Mouse (Mus musculus): ENCODE results near the gene Calhm2.
"Not testable (repeated sequence)": the region's sequence is repeated elsewhere in the genome, so short reads cannot be mapped to it uniquely, and the experiment has no call there.

Calhm2 gene

DNA sequence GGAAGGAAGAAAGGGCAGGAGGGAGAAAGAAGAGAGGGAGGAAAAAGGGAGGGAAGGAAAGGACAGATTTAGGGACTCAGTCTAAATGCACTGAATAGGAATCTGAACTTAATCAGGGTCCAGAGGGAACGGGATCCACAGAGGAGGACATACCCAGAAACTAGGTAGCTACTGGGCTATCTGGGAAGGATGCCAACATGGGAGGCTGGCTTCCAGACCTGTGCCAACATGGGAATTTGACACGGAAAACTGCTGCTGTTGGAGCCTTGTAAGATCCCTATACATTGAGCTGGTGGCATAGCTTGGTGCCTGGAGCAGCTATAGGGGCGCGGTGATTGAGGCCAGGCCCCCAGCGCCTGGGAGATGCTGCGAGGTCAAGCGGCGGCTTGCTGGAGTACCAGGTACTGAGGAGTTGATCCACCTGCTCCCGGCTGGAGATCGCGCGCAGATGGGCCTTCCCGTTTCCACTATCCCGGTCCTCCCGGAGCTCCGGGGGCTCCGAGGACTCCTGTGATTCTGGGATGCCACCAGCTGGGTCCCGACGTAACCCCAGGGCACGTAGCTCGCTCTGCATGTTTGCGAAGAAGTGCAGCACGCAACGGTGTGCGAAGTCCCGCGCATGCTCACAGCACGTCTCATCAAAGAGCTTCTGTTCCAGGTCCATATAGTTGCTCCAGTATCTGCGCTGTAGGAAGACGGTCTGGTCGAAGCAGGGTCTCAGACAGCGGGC lies 13.4 kb upstream of the Calhm2 start:
- DNase-seq (ENCODE audit: extremely low read depth, low read depth), result no peak

DNA sequence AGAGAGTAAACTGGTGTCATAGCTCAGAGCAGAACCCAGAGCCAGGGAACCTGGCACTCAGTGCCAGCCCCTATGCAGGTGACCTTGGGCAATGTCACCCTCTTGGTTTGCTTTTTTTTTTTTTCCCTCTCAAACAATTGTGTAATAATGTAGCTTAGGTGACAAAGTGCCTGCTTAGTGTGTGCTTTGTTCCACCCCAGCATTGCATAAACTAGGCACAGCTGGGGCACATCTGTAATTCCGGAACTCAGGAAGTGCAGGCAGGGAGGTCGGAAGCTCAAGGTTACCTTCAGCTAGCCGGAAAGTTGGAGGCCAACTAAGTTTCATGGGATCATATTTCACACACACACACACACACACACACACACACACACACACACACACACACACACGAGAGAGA lies 11.8 kb upstream of the Calhm2 start:
- no peak for DNase-seq (ENCODE audit: extremely low read depth, low read depth)

- DNase-seq (ENCODE audit: extremely low read depth, low read depth), result no peak
These were observed 10.3 kb upstream of the Calhm2 start for GRCm38 (mm10) chr19:47148267-47148847.

- no peak for DNase-seq (ENCODE audit: extremely low read depth, low read depth)
These were observed 6.1 kb upstream of the Calhm2 start, which contains the start of gene Calhm1 for GRCm38 (mm10) chr19:47144154-47144553. Calhm1 (minus strand) TSS chr19:47144254.

GRCm38 (mm10) chr19:47142438-47142837 lies 4.3 kb upstream of the Calhm2 start:
- no peak for DNase-seq (ENCODE audit: extremely low read depth, low read depth)

DNA sequence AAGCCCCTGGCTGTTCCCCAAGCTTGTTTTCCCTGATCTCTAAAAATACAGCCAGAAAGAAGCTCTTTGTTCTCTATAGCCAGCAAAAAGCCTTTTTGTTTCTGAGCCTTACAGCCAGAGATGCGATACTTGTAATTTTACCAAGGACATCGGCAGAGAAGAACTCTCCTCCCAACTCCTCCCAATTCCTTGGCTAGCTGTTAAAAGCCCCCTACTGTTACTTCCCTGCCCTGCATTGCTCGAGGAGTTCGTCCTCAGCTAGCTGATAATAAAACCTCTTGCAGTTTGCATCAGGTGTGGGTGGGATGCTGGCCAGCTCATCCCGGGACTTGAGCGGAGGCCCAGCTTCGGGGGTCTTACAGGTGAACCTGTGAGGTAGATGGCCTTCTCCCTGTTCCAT lies 1.5 kb upstream of the Calhm2 start:
- DNase-seq (ENCODE audit: extremely low read depth, low read depth), result not testable (repeated sequence)

GRCm38 (mm10) chr19:47137051-47137581 lies 978 bp downstream of the Calhm2 start:
- DNase-seq (ENCODE audit: extremely low read depth, low read depth), result peak; percentile 94

DNA sequence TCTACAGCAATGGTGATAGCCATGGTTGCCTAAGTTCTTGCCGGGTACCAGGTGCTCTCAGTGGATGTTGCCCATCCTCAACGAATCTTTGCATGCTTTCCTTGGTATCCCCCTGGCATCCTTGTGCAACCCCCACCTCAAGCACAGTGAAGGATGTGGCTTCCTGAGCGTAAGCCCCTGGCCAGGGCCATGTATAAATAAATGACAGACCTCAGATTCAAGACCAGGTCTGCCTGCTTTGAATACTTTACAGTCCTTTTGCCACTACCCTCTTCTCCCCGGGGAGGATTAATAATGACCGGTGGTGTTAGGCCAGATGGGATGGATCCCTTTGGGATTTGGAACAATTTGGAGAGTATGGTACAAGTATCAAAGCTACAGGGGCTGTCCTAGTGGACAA lies 1.9 kb downstream of the Calhm2 start:
- DNase-seq (ENCODE audit: extremely low read depth, low read depth), result no peak

DNA sequence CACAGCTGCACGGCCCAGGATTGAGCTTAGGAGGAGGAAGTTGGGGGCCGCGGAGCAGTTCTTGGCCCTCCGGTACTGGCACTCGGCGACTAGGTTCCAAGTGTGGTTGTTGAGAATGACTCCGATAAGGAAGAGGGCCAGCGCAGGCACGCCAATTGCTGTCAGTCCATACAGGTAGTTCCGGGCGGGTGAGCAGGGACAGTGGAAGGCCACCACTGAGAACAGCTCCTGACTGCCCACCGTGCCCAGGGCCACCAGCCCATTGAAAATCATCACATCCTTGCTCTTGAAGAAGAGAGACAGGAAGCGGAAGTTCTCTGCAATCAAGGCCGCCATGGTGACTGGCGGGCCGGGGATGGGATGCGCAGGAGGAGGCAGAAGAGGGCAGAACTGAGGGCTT lies 2.5 kb downstream of the Calhm2 start:
- DNase-seq (ENCODE audit: extremely low read depth, low read depth), result no peak

DNA sequence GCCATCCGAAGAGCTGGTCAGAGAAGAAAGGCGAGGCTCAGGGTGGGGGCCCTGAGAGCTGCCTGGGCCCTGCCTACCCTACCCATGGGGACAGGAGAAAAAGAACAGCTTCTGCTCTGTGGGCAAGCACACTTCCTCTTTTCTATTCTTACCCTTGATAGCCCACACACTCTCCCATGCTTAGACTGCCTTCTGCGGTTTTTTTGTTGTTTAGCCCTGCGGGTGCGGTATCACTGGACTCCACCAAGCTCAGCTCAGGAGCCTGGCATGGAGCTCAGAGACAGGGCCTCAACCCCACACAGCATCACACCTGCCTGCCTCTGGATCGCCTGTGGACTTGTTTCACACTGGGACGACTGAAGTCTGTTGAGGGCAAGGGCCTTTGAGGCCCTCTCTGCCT lies 4.9 kb downstream of the Calhm2 start:
- DNase-seq (ENCODE audit: extremely low read depth, low read depth), result peak; percentile 88

- no peak for DNase-seq (ENCODE audit: extremely low read depth, low read depth)
These were observed 7.5 kb downstream of the Calhm2 start for GRCm38 (mm10) chr19:47130551-47131125.

DNA sequence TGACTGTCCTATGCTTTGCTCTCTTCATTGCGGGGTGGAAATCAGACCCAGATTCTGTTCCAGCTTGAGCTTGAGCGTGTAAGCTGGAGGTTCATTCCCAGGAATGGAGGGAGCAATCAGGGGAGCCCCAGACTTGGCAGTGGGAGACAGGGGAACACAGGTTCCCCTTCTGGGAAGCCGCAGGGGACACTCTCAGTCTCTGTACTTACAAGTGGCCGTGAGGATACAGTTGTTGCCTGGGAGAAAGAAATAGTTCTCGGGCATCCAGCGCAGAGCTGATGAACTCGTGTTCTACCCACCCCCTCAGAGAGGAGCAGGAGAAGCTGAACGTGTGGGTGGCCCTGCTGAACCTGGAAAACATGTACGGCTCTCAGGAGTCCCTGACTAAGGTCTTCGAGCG lies 9.3 kb downstream of the Calhm2 start:
- DNase-seq (ENCODE audit: extremely low read depth, low read depth), result no peak

DNA sequence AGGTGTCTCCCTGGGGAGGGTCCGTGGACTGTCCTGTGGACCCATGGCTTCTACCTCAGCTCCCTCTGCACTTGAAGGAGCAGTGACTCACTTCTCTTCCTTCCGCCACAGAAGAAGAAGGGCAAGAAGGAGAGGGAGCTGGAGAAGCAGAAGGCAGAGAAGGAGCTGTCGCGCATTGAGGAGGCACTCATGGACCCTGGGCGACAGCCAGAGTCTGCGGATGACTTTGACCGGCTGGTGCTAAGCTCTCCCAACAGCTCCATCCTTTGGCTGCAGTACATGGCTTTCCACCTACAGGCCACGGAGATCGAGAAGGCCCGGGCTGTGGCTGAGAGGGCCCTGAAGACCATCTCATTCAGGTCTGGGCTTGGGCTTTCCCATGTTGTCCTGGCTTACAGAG lies 9.9 kb downstream of the Calhm2 start:
- no peak for DNase-seq (ENCODE audit: extremely low read depth, low read depth)

- peak; percentile 63 for DNase-seq (ENCODE audit: extremely low read depth, low read depth)
These were observed 15.3 kb downstream of the Calhm2 start for GRCm38 (mm10) chr19:47122802-47123201.

DNA sequence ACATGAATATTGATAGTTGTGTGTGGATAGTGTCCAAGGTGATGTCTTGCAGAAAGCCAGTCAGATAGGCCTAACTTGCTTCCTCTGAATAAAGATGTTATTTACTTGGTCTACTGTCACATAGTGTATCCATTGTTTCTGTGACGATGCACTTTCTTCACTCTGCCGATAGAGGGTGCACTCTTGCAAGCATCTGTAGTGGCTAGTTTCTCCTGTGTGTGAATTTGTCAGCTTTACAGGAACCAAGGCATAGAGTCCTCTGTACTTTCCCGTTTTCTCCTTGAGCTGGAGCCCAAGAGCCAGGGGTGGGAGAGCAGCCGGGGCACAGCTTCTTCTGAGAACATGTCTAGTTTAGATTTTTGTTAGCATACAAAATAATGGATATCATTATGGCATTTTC lies 17.0 kb downstream of the Calhm2 start:
- peak; percentile 56 for DNase-seq (ENCODE audit: extremely low read depth, low read depth)

DNA sequence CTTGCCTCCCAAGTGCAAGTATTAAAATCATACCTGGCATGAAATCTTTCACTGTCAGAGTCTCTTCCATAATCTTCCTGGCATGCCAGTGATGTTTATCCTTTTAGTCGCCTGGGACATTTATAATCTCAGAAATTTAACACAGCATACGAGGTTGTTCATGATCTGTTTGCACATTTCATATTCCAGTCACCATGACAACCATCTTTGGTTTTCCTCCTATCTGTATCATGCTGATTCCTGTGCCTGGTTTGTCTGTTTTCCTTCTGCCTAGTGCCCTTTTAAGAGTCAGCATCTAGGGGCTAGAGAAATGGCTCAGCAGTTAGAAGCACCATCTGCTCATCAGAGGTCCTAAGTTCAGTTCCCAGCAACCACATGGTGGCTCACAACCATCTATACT lies 19.5 kb downstream of the Calhm2 start:
- DNase-seq (ENCODE audit: extremely low read depth, low read depth), result no peak

DNA sequence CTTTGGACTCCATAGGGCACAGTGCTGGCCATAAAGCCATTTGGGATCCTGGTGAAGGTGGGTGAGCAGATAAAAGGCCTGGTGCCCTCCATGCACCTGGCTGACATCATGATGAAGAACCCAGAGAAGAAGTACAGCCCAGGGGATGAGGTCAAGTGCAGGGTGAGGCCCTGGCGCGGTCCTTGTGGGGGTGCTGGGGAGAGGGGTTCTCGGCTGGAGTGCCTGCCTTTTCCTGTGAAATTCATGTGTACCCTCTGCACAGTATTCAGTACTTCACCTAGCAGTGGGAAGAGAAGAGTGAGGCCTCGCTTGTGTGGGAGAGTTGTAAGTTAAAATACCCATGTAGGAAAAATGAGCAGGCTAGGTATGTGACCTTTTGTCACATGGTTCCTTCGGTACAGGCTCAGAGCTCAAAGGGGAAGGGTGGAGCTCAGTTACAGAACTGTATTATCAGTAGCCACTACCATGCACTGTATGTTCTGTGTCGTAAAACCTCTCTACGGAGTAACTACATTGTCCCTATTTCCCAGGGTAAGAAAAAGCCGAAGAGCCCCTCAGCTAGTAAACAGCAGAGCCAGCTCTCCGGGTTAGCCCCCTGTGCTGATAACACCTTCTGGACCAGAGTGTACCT lies 33.3 kb downstream of the Calhm2 start:
- no peak for DNase-seq (ENCODE audit: extremely low read depth, low read depth)

DNA sequence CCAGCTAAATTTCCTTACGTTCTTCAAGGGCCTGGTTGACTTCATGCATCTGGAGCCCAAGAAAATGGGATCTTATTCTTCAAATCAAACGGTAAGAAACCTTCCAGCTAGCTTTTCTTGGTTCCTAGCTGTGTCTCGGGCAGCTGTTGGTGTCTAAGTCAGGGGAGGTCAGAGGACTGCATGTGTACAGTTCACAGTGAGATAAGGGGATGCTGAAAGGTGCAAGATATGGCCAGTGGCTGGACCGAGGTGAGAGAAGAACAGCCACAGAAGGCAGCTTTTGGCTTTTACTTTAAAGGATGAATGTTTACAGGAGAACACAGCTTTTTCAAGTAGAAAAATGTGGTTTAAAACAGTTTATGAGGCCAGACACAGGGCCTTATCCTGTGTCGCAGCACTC lies 37.0 kb downstream of the Calhm2 start:
- no peak for DNase-seq (ENCODE audit: extremely low read depth, low read depth)

DNA sequence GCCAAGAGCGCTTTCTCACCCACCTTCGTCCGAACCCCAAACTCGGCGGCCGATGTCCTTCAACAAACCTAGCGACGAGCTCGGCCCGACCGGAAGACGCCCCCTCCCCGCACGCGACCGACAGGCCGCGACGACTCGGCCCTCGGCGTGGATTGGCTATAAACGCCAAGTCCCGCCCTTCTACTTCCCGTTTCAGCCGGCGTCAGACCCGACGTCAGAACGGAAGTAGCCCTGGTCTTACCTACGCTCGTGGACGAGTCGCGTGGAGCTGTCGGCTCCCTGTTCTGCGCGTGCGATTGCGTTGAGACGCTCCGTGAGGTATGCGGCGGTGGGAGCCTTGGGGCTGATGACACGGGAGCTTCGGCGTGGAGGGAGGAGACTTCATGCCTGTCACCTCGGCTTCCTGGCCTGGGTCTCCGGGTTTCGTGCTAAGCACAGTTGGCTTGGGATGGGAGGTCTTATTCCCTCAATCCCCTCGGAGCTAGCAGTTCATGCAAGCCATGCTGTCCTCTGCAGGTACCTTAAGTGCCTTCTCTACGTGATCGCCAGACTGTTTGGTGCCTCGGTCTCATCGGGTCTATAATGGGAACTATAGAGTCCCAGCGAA lies 47.4 kb downstream of the Calhm2 start, which contains the start of the genes Usmg5 and Pdcd11:
Gene Usmg5, minus strand, starts transcription at position 98 of the 607 bp plus-strand sequence.
Gene Pdcd11, plus strand, starts transcription at position 219 of the 607 bp plus-strand sequence.
- peak; percentile 94 for DNase-seq (ENCODE audit: extremely low read depth, low read depth)

- peak; percentile 32 for DNase-seq (ENCODE audit: extremely low read depth, low read depth)
These were observed 48.2 kb downstream of the Calhm2 start for GRCm38 (mm10) chr19:47089718-47090525.

DNA sequence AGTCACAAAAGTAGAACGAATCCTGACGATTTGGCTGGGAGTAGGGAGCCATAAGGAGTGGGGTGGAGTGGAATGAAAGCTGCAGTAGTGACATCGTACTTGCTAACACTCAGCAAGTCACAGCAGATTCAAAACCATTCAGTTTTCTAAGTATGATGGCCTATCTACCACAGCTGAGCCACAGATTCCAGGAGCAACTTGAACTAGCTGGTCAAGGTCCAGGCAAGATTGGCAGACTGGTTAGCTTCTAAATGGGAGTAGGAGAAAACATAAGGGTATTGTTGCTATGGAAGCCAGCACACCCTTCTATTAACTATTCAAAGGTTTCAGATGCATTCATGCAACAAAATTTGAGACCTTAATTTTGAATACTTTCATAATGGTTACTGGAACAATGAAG lies 49.9 kb downstream of the Calhm2 start:
- no peak for DNase-seq (ENCODE audit: extremely low read depth, low read depth)
